Mouse (Mus musculus): ENCODE data around the gene Ncam1. TPM values are rescaled to one million over a fixed set of nuclear protein-coding genes. Genes with fewer than 3 reads are reported as not detected.

Ncam1 gene
- total and polyA plus RNA-seq, 3 experiments: 0.08 TPM; not detected in 2

GRCm38 (mm10) chr9:49637955-49638354 lies 160.8 kb downstream of the Ncam1 start:
- no peaks in the 10 kb centered on the region for H3K9me3 ChIP-seq (replicated peaks; ENCODE audit: low read length)
- no peaks in the 10 kb centered on the region; a peak in 1 of 4 replicates for H3K4me1 ChIP-seq (ENCODE audit: control insufficient read depth in 1 of 2, insufficient read depth in 2 of 2)
- in situ Hi-C loops (cut with MboI; ENCODE audit: low pct_ligation_motif_present, low pct_unique_long_range_greater_than_20kb, low sequenced_read_pairs): no loop called here
- no peaks in the 10 kb centered on the region for H3K27me3 ChIP-seq (replicated peaks)
- dilution Hi-C loops (cut with MboI; ENCODE audit: extremely low pct_ligation_motif_present, extremely low pct_unique_long_range_greater_than_20kb, low sequenced_read_pairs): no loop called here
- H3K9ac ChIP-seq (ENCODE audit: insufficient read depth, low read depth): no peak overlapping the region
- no peak overlapping the region for H3K4me3 ChIP-seq (replicated peaks in 1 of 3; ENCODE audit: low read depth in 2 of 3, low read length in 2 of 3, poor library complexity in 1 of 3)
- no peak overlapping the region for H3K27ac ChIP-seq (ENCODE audit: insufficient read depth, low read depth)
- H3K36me3 ChIP-seq (replicated peaks in 1 of 2; ENCODE audit: control insufficient read depth in 1 of 2, insufficient read depth in 1 of 2, low read length in 1 of 2): no peaks in the 10 kb centered on the region
- no peak for DNase-seq (ENCODE audit: extremely low read depth)
- no peak for TF ChIP-seq JUN (IDR thresholded peaks at IDR 0.05; ENCODE audit: insufficient read depth, low read depth, low read length)
- TF ChIP-seq CTCF (conservative IDR thresholded peaks at IDR 0.05 in 1 of 2, IDR thresholded peaks at IDR 0.05 in 1 of 2; ENCODE audit: low read depth in 2 of 2, low read length in 2 of 2): peak in 1 of 2 experiments; percentile 32; a peak in 2 of 4 replicates
- TF ChIP-seq SMC3 (IDR thresholded peaks at IDR 0.05; ENCODE audit: low read depth, low read length): peak; percentile 13; the same call in 1 of the 2 replicates
- H3K79me2 ChIP-seq (replicated peaks; ENCODE audit: control insufficient read depth, extremely low read depth, insufficient read depth, poor library complexity, severe bottlenecking): no peaks in the 10 kb centered on the region
- no peak overlapping the region for H3K4me2 ChIP-seq (ENCODE audit: insufficient read depth, low read depth, poor library complexity, severe bottlenecking)

GRCm38 (mm10) chr9:49635668-49636326 lies 162.9 kb downstream of the Ncam1 start:
- no peak overlapping the region for H3K4me3 ChIP-seq (replicated peaks in 1 of 3; ENCODE audit: low read depth in 2 of 3, low read length in 2 of 3, poor library complexity in 1 of 3)
- H3K36me3 ChIP-seq (replicated peaks in 1 of 2; ENCODE audit: control insufficient read depth in 1 of 2, insufficient read depth in 1 of 2, low read length in 1 of 2): no peaks in the 10 kb centered on the region
- H3K4me1 ChIP-seq (ENCODE audit: control insufficient read depth in 1 of 2, insufficient read depth in 2 of 2): no peaks in the 10 kb centered on the region
- no peaks in the 10 kb centered on the region for H3K27me3 ChIP-seq (replicated peaks)
- TF ChIP-seq MXI1 (IDR thresholded peaks at IDR 0.05; ENCODE audit: low read depth, low read length) (no peak), RCOR1 (conservative IDR thresholded peaks at IDR 0.05; ENCODE audit: low read depth, low read length) (no peak), UBTF (IDR thresholded peaks at IDR 0.05; ENCODE audit: low read depth, low read length) (no peak), NELFE (IDR thresholded peaks at IDR 0.05; ENCODE audit: low read depth, low read length) (no peak), TCF12 (IDR thresholded peaks at IDR 0.05; ENCODE audit: low read depth, low read length) (no peak), JUND (conservative IDR thresholded peaks at IDR 0.05; ENCODE audit: low read depth, low read length) (no peak), ZNF384 (IDR thresholded peaks at IDR 0.05; ENCODE audit: low read depth, low read length) (no peak), MAFK (IDR thresholded peaks at IDR 0.05; ENCODE audit: insufficient replicate concordance, low read length) (no peak)
- H3K4me2 ChIP-seq (ENCODE audit: insufficient read depth, low read depth, poor library complexity, severe bottlenecking): no peak overlapping the region
- in situ Hi-C loops (cut with MboI; ENCODE audit: low pct_ligation_motif_present, low pct_unique_long_range_greater_than_20kb, low sequenced_read_pairs) (no loop called here), dilution Hi-C loops (cut with MboI; ENCODE audit: extremely low pct_ligation_motif_present, extremely low pct_unique_long_range_greater_than_20kb, low sequenced_read_pairs) (no loop called here)
- DNase-seq (ENCODE audit: extremely low read depth): no peak
- H3K9me3 ChIP-seq (replicated peaks; ENCODE audit: low read length): no peaks in the 10 kb centered on the region
- no peaks in the 10 kb centered on the region for H3K79me2 ChIP-seq (replicated peaks; ENCODE audit: control insufficient read depth, extremely low read depth, insufficient read depth, poor library complexity, severe bottlenecking)
- no peak overlapping the region for H3K27ac ChIP-seq (ENCODE audit: insufficient read depth, low read depth)
- no peak overlapping the region for H3K9ac ChIP-seq (ENCODE audit: insufficient read depth, low read depth)

GRCm38 (mm10) chr9:49632591-49632990 lies 166.1 kb downstream of the Ncam1 start:
- dilution Hi-C loops (cut with MboI; ENCODE audit: extremely low pct_ligation_motif_present, extremely low pct_unique_long_range_greater_than_20kb, low sequenced_read_pairs) (no loop called here), in situ Hi-C loops (cut with MboI; ENCODE audit: low pct_ligation_motif_present, low pct_unique_long_range_greater_than_20kb, low sequenced_read_pairs) (no loop called here)
- H3K36me3 ChIP-seq (replicated peaks in 1 of 2; ENCODE audit: control insufficient read depth in 1 of 2, insufficient read depth in 1 of 2, low read length in 1 of 2): no peaks in the 10 kb centered on the region
- no peak overlapping the region for H3K4me3 ChIP-seq (replicated peaks in 1 of 3; ENCODE audit: low read depth in 2 of 3, low read length in 2 of 3, poor library complexity in 1 of 3)
- H3K9me3 ChIP-seq (replicated peaks; ENCODE audit: low read length): no peaks in the 10 kb centered on the region
- no peaks in the 10 kb centered on the region for H3K79me2 ChIP-seq (replicated peaks; ENCODE audit: control insufficient read depth, extremely low read depth, insufficient read depth, poor library complexity, severe bottlenecking)
- no peak overlapping the region for H3K4me2 ChIP-seq (ENCODE audit: insufficient read depth, low read depth, poor library complexity, severe bottlenecking)
- H3K9ac ChIP-seq (ENCODE audit: insufficient read depth, low read depth): no peak overlapping the region
- DNase-seq (ENCODE audit: extremely low read depth): no peak
- no peaks in the 10 kb centered on the region for H3K4me1 ChIP-seq (ENCODE audit: control insufficient read depth in 1 of 2, insufficient read depth in 2 of 2)
- TF ChIP-seq SIN3A (IDR thresholded peaks at IDR 0.05; ENCODE audit: low read length): no peak
- no peak for TF ChIP-seq CTCF (conservative IDR thresholded peaks at IDR 0.05 in 1 of 2, IDR thresholded peaks at IDR 0.05 in 1 of 2; ENCODE audit: low read depth in 2 of 2, low read length in 2 of 2)
- no peak for TF ChIP-seq PAX5 (IDR thresholded peaks at IDR 0.05; ENCODE audit: low read length)
- no peak for TF ChIP-seq MAZ (IDR thresholded peaks at IDR 0.05; ENCODE audit: low read depth, low read length)
- no peak for TF ChIP-seq MAFK (IDR thresholded peaks at IDR 0.05; ENCODE audit: insufficient replicate concordance, low read length)
- no peaks in the 10 kb centered on the region for H3K27me3 ChIP-seq (replicated peaks)
- H3K27ac ChIP-seq (ENCODE audit: insufficient read depth, low read depth): no peak overlapping the region
